Mouse (Mus musculus) cerebellum, adult 2 months (tissue): ENCODE measurements around the gene Cdkn1c.

Source experiments
- CTCF ChIP-seq: fragments of 200-500 bp; IDR thresholded peaks from 2 replicates; pipeline ENCODE4 v1.5.1; 2011; ENCODE audit warnings: low read depth, mild to moderate bottlenecking, control low read depth, low read length, moderate library complexity, borderline replicate concordance; ENCODE audit not compliant: insufficient read depth
- POLR2A ChIP-seq: fragments of 200-500 bp; IDR thresholded peaks from 2 replicates; pipeline ENCODE4 v1.6.1; 2011; ENCODE audit warnings: low read length, control low read depth, borderline replicate concordance; ENCODE audit not compliant: insufficient read depth

DNA sequence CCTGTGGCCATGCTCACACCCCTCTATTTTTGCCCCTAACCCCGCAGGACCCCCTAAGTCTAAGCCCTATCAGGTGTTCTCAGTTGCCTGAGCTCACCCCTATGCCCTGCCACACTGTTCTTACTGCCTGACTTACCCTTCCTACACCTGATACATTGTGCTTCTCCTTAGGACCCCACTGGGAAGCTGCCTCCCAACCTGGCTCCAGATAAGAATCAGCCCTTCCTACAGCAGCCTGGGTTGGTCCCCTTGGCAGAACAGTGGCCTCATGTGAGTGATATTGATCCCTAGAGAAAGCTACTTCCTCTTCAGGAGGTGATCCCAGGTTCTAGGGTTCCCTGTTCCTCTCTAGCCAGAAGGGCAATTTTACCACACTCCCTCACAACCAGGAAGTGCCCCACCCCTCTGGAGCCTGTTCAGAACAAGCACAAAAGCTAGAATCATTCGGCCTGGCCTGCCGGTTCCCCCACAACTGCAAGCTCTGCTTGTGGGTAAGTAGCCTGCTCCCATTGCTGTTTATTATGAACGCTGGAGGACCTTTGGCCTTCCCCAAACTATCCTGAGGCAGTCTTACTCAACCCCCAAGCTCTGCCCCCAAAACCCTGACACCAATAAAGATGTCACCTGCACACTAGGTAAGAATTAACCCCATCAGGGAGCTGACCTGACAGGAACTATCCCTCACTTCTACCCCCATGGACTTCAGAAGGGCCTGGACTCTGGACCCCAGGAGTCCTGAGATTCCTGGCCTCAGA is 12.7 kb upstream of the Cdkn1c start, which contains the start of gene Slc22a18:
- no peak for TF ChIP-seq CTCF
- TF ChIP-seq POLR2A: no peak
